Mouse (Mus musculus) heart, embryonic 11.5 days (tissue): Measurements from ENCODE around the gene Gm26602. TPM values are rescaled to one million over a fixed set of nuclear protein-coding genes. Genes with fewer than 3 reads are reported as not detected.
"Not testable (repeated sequence)": the region's sequence is repeated elsewhere in the genome, so short reads cannot be mapped to it uniquely, and the experiment has no call there.

Experiments
- ATAC-seq: fragments of 200-750 bp; cut with Nextera tagmentation; replicated peaks from 2 replicates; pipeline ENCODE4 v1.8.0; 2017; ENCODE audit warnings: moderate library complexity; ENCODE audit not compliant: insufficient number of reproducible peaks, low FRiP score, low TSS enrichment
- H3K27ac ChIP-seq: fragments of 300-500 bp; sonication (generic); 2 replicates; pipeline ENCODE4 v1.5.1; 2014; ENCODE audit warnings: mild to moderate bottlenecking, low read depth, low read length
- H3K27me3 ChIP-seq: fragments of 300-500 bp; sonication (generic); 2 replicates; pipeline ENCODE4 v1.6.1; 2014; ENCODE audit warnings: mild to moderate bottlenecking, low read length, mixed read lengths; ENCODE audit not compliant: control insufficient read depth, insufficient read depth
- H3K36me3 ChIP-seq: fragments of 300-500 bp; sonication (generic); 2 replicates; pipeline ENCODE4 v1.6.1; 2014; ENCODE audit warnings: mild to moderate bottlenecking, low read length, moderate library complexity, mixed read lengths; ENCODE audit not compliant: control insufficient read depth, insufficient read depth
- H3K4me1 ChIP-seq: fragments of 300-500 bp; sonication (generic); 2 replicates; pipeline ENCODE4 v1.6.1; 2014; ENCODE audit warnings: low read length; ENCODE audit not compliant: control insufficient read depth, insufficient read depth
- H3K4me2 ChIP-seq: fragments of 300-500 bp; sonication (generic); 2 replicates; pipeline ENCODE4 v1.6.1; 2014; ENCODE audit warnings: mild to moderate bottlenecking, moderate library complexity
- H3K4me3 ChIP-seq: fragments of 300-500 bp; sonication (generic); 2 replicates; pipeline ENCODE4 v1.5.1; 2014; ENCODE audit warnings: low read depth, low read length
- H3K9ac ChIP-seq: fragments of 300-500 bp; sonication (generic); 2 replicates; pipeline ENCODE4 v1.6.1; 2014; ENCODE audit warnings: mild to moderate bottlenecking, low read depth, low read length, moderate library complexity
- H3K9me3 ChIP-seq: fragments of 300-500 bp; sonication (generic); replicated peaks from 2 replicates; pipeline ENCODE4 v1.6.1; 2016; ENCODE audit warnings: low read length; ENCODE audit not compliant: control insufficient read depth
- WGBS: fragments of 180-500 bp; shearing (Covaris S2); extraction: QIAGEN DNeasy Blood & Tissue Kit; methylation state at CpG from one replicate; pipeline ENCODE4 v1.1.7; 2014; ENCODE audit not compliant: insufficient replicate concordance; 5-methylcytosine and 5-hydroxymethylcytosine counted together
- polyA plus RNA-seq: library from polyadenylated mRNA; unstranded; fragments of >200 nt; fragmentation: Nextera tagmentation; extraction: Ambion mirVana; gene quantifications from 2 replicates; pipeline ENCODE4 v1.2.1, GENCODE M21; 2014

Gm26602 gene
- polyA plus RNA-seq, 1 experiment from 2014 or later: 8.1 TPM

DNA sequence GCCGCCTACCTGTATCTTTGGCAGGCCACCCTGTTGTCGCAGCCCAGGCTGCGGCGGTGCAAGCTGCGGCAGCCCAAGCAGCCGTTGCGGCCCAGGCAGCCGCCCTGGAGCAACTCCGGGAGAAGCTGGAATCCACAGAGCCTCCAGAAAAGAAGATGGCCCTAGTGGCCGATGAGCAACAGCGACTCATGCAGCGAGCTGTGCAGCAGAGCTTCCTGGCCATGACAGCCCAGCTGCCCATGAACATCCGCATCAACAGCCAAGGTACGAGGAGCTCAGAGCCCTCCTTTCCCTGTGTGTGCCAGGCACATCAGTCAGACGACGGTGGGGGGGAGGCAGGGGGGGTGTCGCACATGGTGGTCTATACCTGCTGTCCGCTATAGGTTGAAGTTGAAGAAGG lies 40.0 kb downstream of the Gm26602 start:
- Histone ChIP-seq H3K36me3 (peaks cover 15% of the 10 kb centered on the region), H3K4me2 (no peak overlapping the region)

DNA sequence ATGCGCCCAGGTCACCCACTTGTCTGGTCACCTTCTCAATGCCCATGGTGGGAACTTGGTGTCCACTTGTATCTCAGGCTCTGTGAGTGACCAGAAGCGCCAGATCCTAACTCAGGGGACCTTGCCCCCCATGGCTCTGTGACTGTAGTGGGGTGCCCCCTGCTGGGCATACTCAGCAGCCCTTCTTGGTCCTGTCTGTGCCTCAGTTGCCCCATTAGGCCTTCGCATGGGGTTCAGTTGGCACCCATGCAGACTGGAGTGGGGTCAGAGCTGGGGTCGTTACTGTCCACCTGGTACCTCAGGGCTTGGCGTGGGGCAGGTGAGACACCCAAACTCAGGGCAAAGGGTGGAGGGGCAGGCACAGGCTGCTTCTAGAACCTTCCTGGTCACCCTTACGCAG lies 43.3 kb downstream of the Gm26602 start:
- WGBS: 89% methylated on average over 6 of the region's 6 CpGs
- no peaks in the 10 kb centered on the region for H3K9me3 ChIP-seq
- H3K4me2 ChIP-seq: no peak overlapping the region
- ATAC-seq: no peak
- peaks cover 13% of the 10 kb centered on the region for H3K36me3 ChIP-seq
- no peaks in the 10 kb centered on the region for H3K27me3 ChIP-seq
- H3K4me1 ChIP-seq: no peaks in the 10 kb centered on the region; the same call in 1 of the 2 replicates
- H3K27ac ChIP-seq: no peak overlapping the region
- no peak overlapping the region for H3K4me3 ChIP-seq
- no peak overlapping the region for H3K9ac ChIP-seq

More for the DNA sequence above, 40.0 kb downstream of the Gm26602 start:
- H3K4me1 ChIP-seq: peaks cover 20% of the 10 kb centered on the region
- H3K4me3 ChIP-seq: no peak overlapping the region
- H3K27me3 ChIP-seq: no peaks in the 10 kb centered on the region
- no peak overlapping the region for H3K27ac ChIP-seq
- WGBS: 82% methylated on average over 18 of the region's 18 CpGs
- no peaks in the 10 kb centered on the region for H3K9me3 ChIP-seq
- no peak overlapping the region for H3K9ac ChIP-seq
- ATAC-seq: no peak

DNA sequence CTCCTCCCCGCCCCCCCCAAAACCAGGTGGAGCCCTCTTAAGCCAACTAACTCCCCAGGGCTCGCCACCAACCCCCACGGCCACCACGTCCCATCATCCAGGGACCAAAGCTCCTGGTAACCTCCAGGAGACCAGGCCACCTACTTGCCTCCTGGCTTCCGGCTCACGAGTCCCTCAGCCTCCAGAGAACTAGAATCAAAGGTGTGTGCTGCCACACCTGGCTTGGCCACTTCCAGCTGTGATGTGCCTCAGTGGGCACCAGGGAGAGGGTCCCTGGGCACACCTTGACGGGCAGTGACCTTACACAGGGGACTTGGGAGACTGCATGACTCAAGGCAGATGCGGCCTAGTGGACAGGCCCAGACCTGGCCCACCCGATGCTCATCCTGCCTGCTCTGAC lies 45.0 kb downstream of the Gm26602 start:
- ATAC-seq: no peak
- no peaks in the 10 kb centered on the region for H3K9me3 ChIP-seq
- no peak overlapping the region for H3K9ac ChIP-seq
- H3K4me1 ChIP-seq: peaks cover 2% of the 10 kb centered on the region
- H3K36me3 ChIP-seq: 0 out of 2 replicates have a peak, but pooled peaks cover 7% of the 10 kb centered on the region
- H3K4me3 ChIP-seq: no peak overlapping the region
- WGBS: 70% methylated on average over 9 of the region's 9 CpGs
- H3K27ac ChIP-seq: no peak overlapping the region
- no peak overlapping the region for H3K4me2 ChIP-seq
- H3K27me3 ChIP-seq: no peaks in the 10 kb centered on the region

DNA sequence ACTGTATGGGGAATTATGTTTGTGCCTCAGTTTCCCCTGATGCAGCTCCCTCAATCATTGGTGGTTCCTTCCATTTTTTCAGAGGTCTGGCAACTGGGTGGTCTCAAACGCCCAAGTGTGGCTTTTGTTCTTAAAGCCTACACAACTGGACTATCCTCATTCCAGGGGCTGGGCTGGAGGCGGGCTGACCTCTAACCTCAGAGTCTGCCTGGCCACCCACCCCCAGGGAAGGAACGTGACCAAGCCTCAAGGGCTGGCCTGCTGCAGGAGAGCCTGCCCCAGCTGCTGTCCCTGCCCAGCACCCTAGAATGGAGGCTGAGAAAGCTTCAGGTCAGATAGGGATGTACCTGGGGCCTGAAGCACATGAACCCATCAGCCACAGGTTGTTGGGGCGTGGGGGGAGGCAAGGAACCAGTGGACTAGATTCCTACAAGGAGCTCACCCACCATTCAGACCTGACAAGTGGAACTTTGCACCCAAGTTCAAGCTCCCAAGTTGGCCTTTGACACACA lies 46.0 kb downstream of the Gm26602 start:
- H3K9me3 ChIP-seq: no peaks in the 10 kb centered on the region
- no peaks in the 10 kb centered on the region for H3K27me3 ChIP-seq
- no peak overlapping the region for H3K27ac ChIP-seq
- no peak overlapping the region for H3K4me2 ChIP-seq
- no peak for ATAC-seq
- no peak overlapping the region for H3K4me3 ChIP-seq
- H3K9ac ChIP-seq: no peak overlapping the region
- H3K4me1 ChIP-seq: peaks cover 9% of the 10 kb centered on the region
- 36% methylated on average over 4 of the region's 4 CpGs for WGBS
- H3K36me3 ChIP-seq: no peaks in the 10 kb centered on the region; the same call in 1 of the 2 replicates

DNA sequence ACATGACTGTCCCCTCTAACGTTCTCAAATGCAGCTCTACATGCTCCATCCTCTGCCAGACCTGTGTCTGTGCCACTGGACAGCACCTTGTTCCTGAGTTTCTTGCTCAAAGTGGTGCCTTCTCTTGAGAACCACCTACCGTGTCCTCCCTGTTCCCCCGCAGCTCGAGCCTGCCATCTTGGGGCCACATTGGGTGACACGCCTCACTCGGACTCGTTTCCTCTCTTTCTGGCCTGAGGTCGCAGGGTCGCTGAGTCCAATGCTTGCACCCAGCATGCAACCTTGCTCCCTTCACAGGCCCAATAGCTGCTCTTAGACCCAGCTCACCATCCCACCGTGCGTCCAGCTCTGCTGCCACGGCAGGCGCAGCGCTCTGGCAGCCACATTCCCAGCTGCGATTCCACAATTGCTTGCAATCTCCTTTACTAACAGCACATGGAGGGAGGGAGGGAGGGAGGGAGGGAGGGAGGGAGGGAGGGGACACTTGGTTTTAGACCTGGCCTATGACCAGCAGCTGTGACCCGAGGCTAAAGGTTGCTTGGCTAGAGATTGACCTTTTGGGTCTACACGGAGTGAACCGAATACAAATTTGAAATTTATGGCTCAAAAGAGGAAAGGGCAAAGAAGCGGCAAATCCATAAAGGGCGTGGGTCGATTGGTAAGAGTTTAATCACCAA lies 47.6 kb downstream of the Gm26602 start:
- Histone ChIP-seq H3K4me2 (peak overlapping the region; percentile 44), H3K9ac (no peak overlapping the region), H3K4me3 (no peak overlapping the region), H3K27ac (no peak overlapping the region), H3K36me3 (peaks cover 2% of the 10 kb centered on the region; the same call in 1 of the 2 replicates), H3K9me3 (no peaks in the 10 kb centered on the region), H3K4me1 (peaks cover 9% of the 10 kb centered on the region), H3K27me3 (no peaks in the 10 kb centered on the region)
- ATAC-seq: no peak
- WGBS: 17% methylated on average over 21 of the region's 21 CpGs

DNA sequence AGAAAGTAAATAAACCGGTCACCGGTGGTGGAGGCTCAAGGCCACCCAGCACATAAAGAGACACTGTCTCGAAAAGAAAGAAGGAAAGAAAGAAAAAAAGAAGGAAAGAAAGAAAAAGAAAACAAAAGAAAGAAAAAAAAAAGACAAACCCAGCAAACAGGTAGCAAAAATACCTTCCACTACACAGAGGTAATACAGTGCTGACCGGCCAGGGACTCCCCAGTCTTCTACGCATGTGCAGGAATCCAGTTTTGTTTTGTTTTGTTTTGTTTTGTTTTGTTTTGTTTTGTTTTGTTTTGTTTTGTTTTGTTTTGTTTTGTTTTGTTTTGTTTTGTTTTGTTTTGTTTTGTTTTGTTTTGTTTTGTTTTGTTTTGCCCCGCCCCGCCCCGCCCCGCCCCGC lies 48.8 kb downstream of the Gm26602 start:
- H3K9ac ChIP-seq, ATAC-seq, H3K9me3 ChIP-seq, H3K27me3 ChIP-seq, H3K27ac ChIP-seq, H3K36me3 ChIP-seq, H3K4me1 ChIP-seq: not testable (repeated sequence)
- H3K4me2 ChIP-seq: peak overlapping the region; percentile 20; the same call in 1 of the 2 replicates
- 42% methylated on average over 10 of the region's 10 CpGs for WGBS
- peak overlapping the region; percentile 97; the same call in 1 of the 2 replicates for H3K4me3 ChIP-seq

DNA sequence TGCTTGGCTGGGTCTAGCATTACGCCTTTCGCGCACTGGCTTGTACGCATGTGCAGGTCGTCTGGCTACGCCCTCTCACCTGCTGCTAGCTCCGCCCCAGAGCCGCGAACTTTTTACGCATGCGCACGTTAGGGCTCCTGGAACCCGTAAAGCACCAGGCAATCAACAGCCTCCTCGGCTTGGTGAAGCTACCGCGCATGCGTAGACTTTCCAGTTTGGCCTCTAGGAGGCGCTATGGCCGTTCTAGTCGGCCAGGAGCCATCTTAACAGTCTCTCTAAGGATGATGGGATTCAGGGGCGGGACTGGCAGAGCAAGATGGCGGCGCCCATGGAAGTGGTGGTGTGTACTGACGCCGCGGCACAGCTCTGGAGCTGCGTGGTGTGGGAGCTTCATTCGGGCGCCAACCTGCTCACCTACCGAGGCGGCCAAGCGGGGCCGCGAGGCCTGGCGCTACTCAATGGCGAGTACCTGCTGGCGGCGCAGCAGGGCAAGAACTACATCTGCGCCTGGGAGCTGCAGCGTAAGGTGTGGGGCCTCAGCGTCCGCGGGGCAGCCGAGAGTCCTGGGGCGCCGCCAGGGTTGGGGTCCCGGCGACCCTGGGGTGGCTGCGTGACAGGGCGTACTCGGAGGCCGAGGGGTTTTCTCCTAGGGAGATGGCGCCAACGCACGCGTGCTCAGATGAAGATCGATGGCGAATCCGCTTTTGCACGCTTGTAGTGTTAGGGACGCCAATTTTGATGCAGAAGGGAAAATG lies 49.4 kb downstream of the Gm26602 start, which contains the start of gene Wdr18:
TSS of gene Wdr18 (plus strand) at position 306 of the 755 bp plus-strand sequence.
- peak; percentile 89 for ATAC-seq

More for the DNA sequence above, 49.4 kb downstream of the Gm26602 start, which contains the start of gene Wdr18:
- H3K4me2 ChIP-seq: peak within 1 kb of the TSS; percentile 93
- no peaks in the 10 kb centered on the region for H3K9me3 ChIP-seq
- peak within 1 kb of the TSS; percentile 97 for H3K4me3 ChIP-seq
- peak within 1 kb of the TSS; percentile 72 for H3K27ac ChIP-seq
- under 1% methylated on average over 61 of the region's 61 CpGs for WGBS
- H3K4me1 ChIP-seq: peaks cover 9% of the 10 kb centered on the region
- no peaks in the 10 kb centered on the region for H3K27me3 ChIP-seq
- peaks cover 2% of the 10 kb centered on the region; the same call in 1 of the 2 replicates for H3K36me3 ChIP-seq
- H3K9ac ChIP-seq: peak within 1 kb of the TSS; percentile 89
